Mouse (Mus musculus) hindbrain, postnatal 0 days (tissue): ENCODE results near the gene Cep350. TPM values are rescaled to one million over a fixed set of nuclear protein-coding genes. Genes with fewer than 3 reads are reported as not detected.

ENCODE experiments used
- ATAC-seq: fragments of 200-750 bp; cut with Nextera tagmentation; 2 replicates; pipeline ENCODE4 v1.8.0; 2017; ENCODE audit warnings: mild to moderate bottlenecking, moderate TSS enrichment, moderate library complexity
- DNase-seq: peaks from one replicate; pipeline ENCODE4 v3.0.0-alpha.2; 2015; ENCODE audit warnings: low spot score
- H3K27ac ChIP-seq: fragments of 300-500 bp; sonication (generic); 2 replicates; pipeline ENCODE4 v1.5.1; 2014; ENCODE audit warnings: mild to moderate bottlenecking
- H3K27me3 ChIP-seq: fragments of 300-500 bp; sonication (generic); 2 replicates; pipeline ENCODE4 v1.6.1; 2014; ENCODE audit warnings: low read length, mixed read lengths; ENCODE audit not compliant: insufficient read depth
- H3K36me3 ChIP-seq: fragments of 300-500 bp; sonication (generic); 2 replicates; pipeline ENCODE4 v1.6.1; 2014; ENCODE audit warnings: low read length, mixed read lengths; ENCODE audit not compliant: insufficient read depth
- H3K4me1 ChIP-seq: fragments of 300-500 bp; sonication (generic); 2 replicates; pipeline ENCODE4 v1.6.1; 2014; ENCODE audit warnings: antibody characterized with exemption, low read length, mixed read lengths; ENCODE audit not compliant: insufficient read depth
- H3K4me2 ChIP-seq: fragments of 300-500 bp; sonication (generic); 2 replicates; pipeline ENCODE4 v1.6.1; 2014; ENCODE audit warnings: low read depth, mild to moderate bottlenecking, low read length, moderate library complexity, mixed read lengths
- H3K4me3 ChIP-seq: fragments of 300-500 bp; sonication (generic); 2 replicates; pipeline ENCODE4 v1.5.1; 2014; ENCODE audit warnings: low read length
- H3K9ac ChIP-seq: fragments of 300-500 bp; sonication (generic); replicated peaks from 2 replicates; pipeline ENCODE4 v1.6.1; 2014; ENCODE audit warnings: mild to moderate bottlenecking, low read length, moderate library complexity, mixed read lengths
- H3K9me3 ChIP-seq: fragments of 300-500 bp; sonication (generic); 2 replicates; pipeline ENCODE4 v1.6.1; 2016; ENCODE audit warnings: low read length, mixed read lengths
- CTCF ChIP-seq: IDR thresholded peaks from 2 replicates; pipeline ENCODE4 v1.5.1; 2016; ENCODE audit warnings: antibody characterized with exemption, control low read depth, low read depth
- WGBS: fragments of 180-500 bp; shearing (Covaris S2); extraction: QIAGEN DNeasy Blood & Tissue Kit; methylation state at CpG from one replicate; pipeline ENCODE4 v1.1.7; 2014; 5-methylcytosine and 5-hydroxymethylcytosine counted together
- polyA plus RNA-seq: library from polyadenylated mRNA; unstranded; fragments of >200 nt; fragmentation: Nextera tagmentation; extraction: Ambion mirVana; gene quantifications from 2 replicates; pipeline ENCODE4 v1.2.1, GENCODE M21; 2015
- total RNA-seq: library from RNA; depleted of rRNA; stranded (reverse); fragments of >200 nt; gene quantifications from 2 replicates; pipeline ENCODE4 v1.2.3, GENCODE M21; 2014

Gene Cep350
- total and polyA plus RNA-seq, 2 experiments from 2014 or later = 11.2 to 27.9 TPM

- Histone ChIP-seq H3K9ac (no peak overlapping the region), H3K4me1 (no peaks in the 10 kb centered on the region), H3K4me3 (no peak overlapping the region), H3K27ac (no peak overlapping the region), H3K4me2 (no peak overlapping the region), H3K9me3 (no peaks in the 10 kb centered on the region), H3K36me3 (no peaks in the 10 kb centered on the region), H3K27me3 (no peaks in the 10 kb centered on the region)
- ATAC-seq (no peak), DNase-seq (no peak)
- WGBS = 87% methylated on average over 2 of the region's 2 CpGs
- TF ChIP-seq CTCF = no peak
Observed at GRCm38 (mm10) chr1:155995612-155996011, 22.6 kb upstream of the Cep350 start.

- ATAC-seq = no peak
- 83% methylated on average over 2 of the region's 2 CpGs for WGBS
Observed at GRCm38 (mm10) chr1:155994524-155994923, 21.5 kb upstream of the Cep350 start.

GRCm38 (mm10) chr1:155990391-155990790 lies 17.3 kb upstream of the Cep350 start:
- H3K27me3 ChIP-seq = no peaks in the 10 kb centered on the region
- no peak for ATAC-seq
- no peak overlapping the region for H3K9ac ChIP-seq
- no peak overlapping the region for H3K4me2 ChIP-seq
- H3K27ac ChIP-seq = no peak overlapping the region
- H3K36me3 ChIP-seq = no peaks in the 10 kb centered on the region
- 83% methylated on average over 11 of the region's 11 CpGs for WGBS
- H3K4me3 ChIP-seq = no peak overlapping the region
- TF ChIP-seq CTCF = no peak
- no peaks in the 10 kb centered on the region for H3K9me3 ChIP-seq
- H3K4me1 ChIP-seq = no peaks in the 10 kb centered on the region
- DNase-seq = no peak

More at GRCm38 (mm10) chr1:155994524-155994923, 21.5 kb upstream of the Cep350 start:
- H3K4me2 ChIP-seq = no peak overlapping the region
- no peaks in the 10 kb centered on the region for H3K4me1 ChIP-seq
- no peaks in the 10 kb centered on the region for H3K27me3 ChIP-seq
- no peak overlapping the region for H3K27ac ChIP-seq
- H3K9me3 ChIP-seq = no peaks in the 10 kb centered on the region
- DNase-seq = no peak
- no peak for TF ChIP-seq CTCF
- no peak overlapping the region for H3K4me3 ChIP-seq
- no peaks in the 10 kb centered on the region for H3K36me3 ChIP-seq
- H3K9ac ChIP-seq = no peak overlapping the region

GRCm38 (mm10) chr1:155989387-155989786 lies 16.3 kb upstream of the Cep350 start:
- H3K9me3 ChIP-seq = no peaks in the 10 kb centered on the region
- H3K36me3 ChIP-seq = no peaks in the 10 kb centered on the region
- no peak overlapping the region for H3K4me2 ChIP-seq
- H3K4me3 ChIP-seq = no peak overlapping the region
- no peak overlapping the region for H3K9ac ChIP-seq
- no peaks in the 10 kb centered on the region for H3K4me1 ChIP-seq
- 8% methylated on average over 2 of the region's 2 CpGs for WGBS
- ATAC-seq (no peak), DNase-seq (peak; percentile 68)
- H3K27ac ChIP-seq = no peak overlapping the region
- no peak for TF ChIP-seq CTCF
- H3K27me3 ChIP-seq = no peaks in the 10 kb centered on the region

GRCm38 (mm10) chr1:155987625-155988024 lies 14.6 kb upstream of the Cep350 start:
- no peak for DNase-seq
- TF ChIP-seq CTCF = no peak
- Histone ChIP-seq H3K27ac (no peak overlapping the region), H3K4me3 (no peak overlapping the region), H3K9me3 (no peaks in the 10 kb centered on the region), H3K9ac (no peak overlapping the region), H3K27me3 (no peaks in the 10 kb centered on the region), H3K36me3 (no peaks in the 10 kb centered on the region), H3K4me1 (no peaks in the 10 kb centered on the region), H3K4me2 (no peak overlapping the region)
- ATAC-seq = no peak
- WGBS = 87% methylated on average over 2 of the region's 2 CpGs

GRCm38 (mm10) chr1:155974931-155975330 lies 1.9 kb upstream of the Cep350 start:
- 62% methylated on average over 2 of the region's 2 CpGs for WGBS
- TF ChIP-seq CTCF = no peak
- no peak overlapping the region for H3K4me3 ChIP-seq
- H3K27ac ChIP-seq = no peak overlapping the region
- DNase-seq (no peak), ATAC-seq (no peak)
- H3K4me2 ChIP-seq = no peak overlapping the region
- H3K9me3 ChIP-seq = no peaks in the 10 kb centered on the region
- H3K36me3 ChIP-seq = no peaks in the 10 kb centered on the region
- no peak overlapping the region for H3K9ac ChIP-seq
- H3K27me3 ChIP-seq = no peaks in the 10 kb centered on the region
- H3K4me1 ChIP-seq = peaks cover 7% of the 10 kb centered on the region; the same call in 1 of the 2 replicates

GRCm38 (mm10) chr1:155973719-155974379 lies 794 bp upstream of the Cep350 start:
- DNase-seq = peak; percentile 12
- H3K36me3 ChIP-seq = no peaks in the 10 kb centered on the region
- H3K9ac ChIP-seq = peak overlapping the region; percentile 99
- ATAC-seq = peak; percentile 16
- H3K27me3 ChIP-seq = no peaks in the 10 kb centered on the region
- no peaks in the 10 kb centered on the region for H3K9me3 ChIP-seq
- peak overlapping the region; percentile 100 for H3K4me3 ChIP-seq
- H3K27ac ChIP-seq = peak overlapping the region; percentile 95
- H3K4me1 ChIP-seq = peaks cover 10% of the 10 kb centered on the region; the same call in 1 of the 2 replicates
- peak overlapping the region; percentile 80 for H3K4me2 ChIP-seq
- TF ChIP-seq CTCF = peak; percentile 56
- WGBS = 6% methylated on average over 19 of the region's 19 CpGs
